Mouse (Mus musculus): ENCODE results near the gene Rad51b.

DNA sequence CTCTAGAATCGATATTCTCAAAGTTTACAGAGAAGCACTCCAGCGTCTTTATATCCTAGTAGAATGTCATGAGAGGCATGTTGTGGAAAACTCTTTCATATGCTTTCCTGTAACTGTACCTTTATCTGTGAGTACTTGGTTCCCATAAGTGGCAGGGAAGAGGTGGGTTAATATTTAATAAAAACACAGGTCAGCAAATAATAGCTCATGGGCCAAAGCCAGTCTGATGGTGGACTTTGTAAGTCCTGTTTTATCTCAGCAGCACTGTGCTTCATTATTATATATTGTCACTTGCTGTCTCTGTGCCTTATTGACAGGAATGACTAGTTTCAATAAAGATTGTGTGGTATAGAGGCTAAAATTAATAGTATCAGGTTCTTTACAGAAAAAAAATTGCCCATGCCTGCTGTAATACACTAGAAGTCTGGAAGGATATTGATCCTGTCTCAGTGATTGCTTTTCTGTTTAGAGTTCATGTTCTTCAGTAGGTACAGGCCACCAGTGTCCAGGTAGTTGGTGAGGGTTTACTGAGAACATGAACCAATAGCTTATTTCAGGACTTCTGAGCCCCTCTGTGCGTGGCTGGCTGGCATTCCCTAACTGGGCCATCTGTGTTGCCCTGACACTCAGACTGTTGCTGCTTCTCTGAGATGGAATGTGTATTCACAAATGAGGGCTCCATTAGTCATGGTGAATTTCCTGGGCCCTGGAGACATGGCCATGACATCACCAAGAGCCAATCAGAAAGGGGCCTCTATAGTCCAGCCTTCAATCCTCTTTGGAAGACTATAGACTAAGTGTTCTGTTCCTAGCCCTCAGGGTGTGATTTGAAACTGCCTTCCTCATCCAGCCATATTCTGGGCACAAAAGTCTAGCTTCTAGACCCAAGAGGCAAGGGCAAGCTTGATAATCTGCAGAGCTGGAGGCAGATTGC lies 206.8 kb downstream of the Rad51b start:
- TF ChIP-seq CTCF (conservative IDR thresholded peaks at IDR 0.05; ENCODE audit: low read length) = no peak
- TF ChIP-seq POU5F1 (IDR thresholded peaks at IDR 0.05; ENCODE audit: borderline replicate concordance, low read length) = no peak

All from E14TG2a.4 (cell line).